Mouse (Mus musculus): ENCODE results near the gene Ssu72. TPM values are rescaled to one million over a fixed set of nuclear protein-coding genes. Genes with fewer than 3 reads are reported as not detected.
"Not testable (repeated sequence)": the region's sequence is repeated elsewhere in the genome, so short reads cannot be mapped to it uniquely, and the experiment has no call there.

The Ssu72 gene
- polyA plus RNA-seq, 2 experiments, result 115 to 131 TPM

- H3K4me2 ChIP-seq (replicated peaks; ENCODE audit: low read depth, low read length, severe bottlenecking), result peak within 1 kb of the TSS; percentile 85
- no peaks in the 10 kb centered on the region for H3K27me3 ChIP-seq (ENCODE audit: control insufficient read depth, insufficient read depth, low read length)
- H3K27ac ChIP-seq (replicated peaks; ENCODE audit: low read depth, low read length), result peak within 1 kb of the TSS; percentile 70
- WGBS, result under 1% methylated on average over 61 of the region's 73 CpGs
- DNase-seq (ENCODE audit: low spot score), result peak; percentile 99
- peaks cover 12% of the 10 kb centered on the region for H3K36me3 ChIP-seq (ENCODE audit: control insufficient read depth, insufficient read depth, low read length)
- H3K4me1 ChIP-seq (ENCODE audit: control insufficient read depth, insufficient read depth, low read length), result peaks cover 8% of the 10 kb centered on the region; the same call in 1 of the 2 replicates
- H3K4me3 ChIP-seq (replicated peaks; ENCODE audit: low read length), result peak within 1 kb of the TSS; percentile 84
- ATAC-seq (ENCODE audit: low FRiP score, low read depth), result peak; percentile 99
- no peak for TF ChIP-seq POLR2A (IDR thresholded peaks at IDR 0.05; ENCODE audit: borderline replicate concordance, extremely low read depth, insufficient read depth, insufficient read length)
- no peaks in the 10 kb centered on the region for H3K9me3 ChIP-seq (ENCODE audit: control insufficient read depth, low read length)
- peak within 1 kb of the TSS; percentile 84 for H3K9ac ChIP-seq (ENCODE audit: low read depth, low read length, severe bottlenecking)
Observed at GRCm38 (mm10) chr4:155668689-155669597, 35.7 kb upstream of the Ssu72 start, which contains the start of gene Mib2. TSS of gene Mib2 (minus strand) at chr4:155669198.

DNA sequence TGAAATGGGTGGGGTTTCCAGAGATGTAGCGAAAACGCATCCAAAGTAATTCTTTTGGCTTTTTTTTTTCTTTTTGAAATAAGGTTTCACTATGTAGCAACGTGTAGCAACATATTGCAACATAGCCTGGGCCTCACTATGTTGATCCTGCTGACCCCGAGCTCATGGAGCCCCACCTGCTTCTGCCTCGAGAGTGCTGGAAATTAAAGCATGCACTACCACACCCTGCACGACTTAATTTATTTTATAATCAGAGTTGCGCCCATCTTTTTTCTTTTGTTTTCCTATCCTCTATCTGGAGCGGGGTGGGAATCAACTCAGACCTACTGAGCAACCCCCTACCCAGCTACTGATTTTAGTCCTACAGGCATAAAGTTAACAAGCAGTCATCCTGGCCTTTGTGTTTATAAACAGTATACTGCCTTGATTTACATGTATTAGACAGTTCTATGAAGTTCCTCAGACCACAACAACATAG lies 35.0 kb upstream of the Ssu72 start:
- 0% methylated on average over 8 of the region's 8 CpGs for WGBS
- ATAC-seq (ENCODE audit: low FRiP score, low read depth), result no peak

GRCm38 (mm10) chr4:155670236-155670635 lies 34.4 kb upstream of the Ssu72 start:
- not testable (repeated sequence) for DNase-seq (ENCODE audit: low spot score); H3K4me3 ChIP-seq (replicated peaks; ENCODE audit: low read length); H3K36me3 ChIP-seq (ENCODE audit: control insufficient read depth, insufficient read depth, low read length); H3K4me1 ChIP-seq (ENCODE audit: control insufficient read depth, insufficient read depth, low read length); H3K9me3 ChIP-seq (ENCODE audit: control insufficient read depth, low read length); H3K27me3 ChIP-seq (ENCODE audit: control insufficient read depth, insufficient read depth, low read length); H3K4me2 ChIP-seq (replicated peaks; ENCODE audit: low read depth, low read length, severe bottlenecking); ATAC-seq (ENCODE audit: low FRiP score, low read depth); H3K27ac ChIP-seq (replicated peaks; ENCODE audit: low read depth, low read length); H3K9ac ChIP-seq (ENCODE audit: low read depth, low read length, severe bottlenecking)
- WGBS, result 68% methylated on average over 4 of the region's 4 CpGs

More for the DNA sequence above, 35.0 kb upstream of the Ssu72 start:
- H3K27me3 ChIP-seq (ENCODE audit: control insufficient read depth, insufficient read depth, low read length), result no peaks in the 10 kb centered on the region
- peaks cover 8% of the 10 kb centered on the region for H3K36me3 ChIP-seq (ENCODE audit: control insufficient read depth, insufficient read depth, low read length)
- H3K9ac ChIP-seq (ENCODE audit: low read depth, low read length, severe bottlenecking), result no peak overlapping the region
- H3K27ac ChIP-seq (replicated peaks; ENCODE audit: low read depth, low read length), result no peak overlapping the region
- H3K4me3 ChIP-seq (replicated peaks; ENCODE audit: low read length), result peak overlapping the region; percentile 84
- H3K4me1 ChIP-seq (ENCODE audit: control insufficient read depth, insufficient read depth, low read length), result peaks cover 8% of the 10 kb centered on the region; the same call in 1 of the 2 replicates
- no peaks in the 10 kb centered on the region for H3K9me3 ChIP-seq (ENCODE audit: control insufficient read depth, low read length)
- peak overlapping the region; percentile 57 for H3K4me2 ChIP-seq (replicated peaks; ENCODE audit: low read depth, low read length, severe bottlenecking)
- no peak for TF ChIP-seq POLR2A (IDR thresholded peaks at IDR 0.05; ENCODE audit: borderline replicate concordance, extremely low read depth, insufficient read depth, insufficient read length)
- no peak for DNase-seq (ENCODE audit: low spot score)

DNA sequence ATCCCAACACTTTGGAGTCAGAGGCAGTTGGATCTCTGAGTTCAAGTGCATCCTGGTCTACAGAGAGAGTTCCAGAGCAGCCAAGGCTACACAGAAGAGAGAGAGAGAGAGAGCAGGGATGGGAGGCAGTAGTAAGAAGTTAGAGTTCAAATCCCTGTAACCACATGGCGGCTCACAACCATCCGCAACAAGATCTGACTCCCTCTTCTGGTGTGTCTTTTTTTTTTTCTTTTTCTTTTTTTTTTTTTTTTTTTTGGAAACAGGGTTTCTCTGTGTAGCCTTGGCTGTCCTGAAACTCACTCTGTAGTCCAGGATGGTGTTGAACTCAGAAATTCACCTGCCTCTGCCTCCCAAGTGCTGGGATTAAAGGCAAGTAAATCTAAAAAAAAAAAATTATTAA lies 32.5 kb upstream of the Ssu72 start:
- no peak overlapping the region for H3K9ac ChIP-seq (ENCODE audit: low read depth, low read length, severe bottlenecking)
- DNase-seq (ENCODE audit: low spot score) (no peak), ATAC-seq (ENCODE audit: low FRiP score, low read depth) (no peak)
- H3K36me3 ChIP-seq (ENCODE audit: control insufficient read depth, insufficient read depth, low read length), result no peaks in the 10 kb centered on the region
- H3K4me1 ChIP-seq (ENCODE audit: control insufficient read depth, insufficient read depth, low read length), result peaks cover 8% of the 10 kb centered on the region; the same call in 1 of the 2 replicates
- no peak overlapping the region for H3K27ac ChIP-seq (replicated peaks; ENCODE audit: low read depth, low read length)
- 52% methylated on average over 2 of the region's 2 CpGs for WGBS
- no peak for TF ChIP-seq POLR2A (IDR thresholded peaks at IDR 0.05; ENCODE audit: borderline replicate concordance, extremely low read depth, insufficient read depth, insufficient read length)
- no peak overlapping the region for H3K4me3 ChIP-seq (replicated peaks; ENCODE audit: low read length)
- no peak overlapping the region for H3K4me2 ChIP-seq (replicated peaks; ENCODE audit: low read depth, low read length, severe bottlenecking)
- H3K9me3 ChIP-seq (ENCODE audit: control insufficient read depth, low read length), result no peaks in the 10 kb centered on the region
- H3K27me3 ChIP-seq (ENCODE audit: control insufficient read depth, insufficient read depth, low read length), result no peaks in the 10 kb centered on the region

GRCm38 (mm10) chr4:155675991-155676390 lies 28.6 kb upstream of the Ssu72 start:
- H3K27ac ChIP-seq (replicated peaks; ENCODE audit: low read depth, low read length), result no peak overlapping the region
- no peak for DNase-seq (ENCODE audit: low spot score)
- no peak for ATAC-seq (ENCODE audit: low FRiP score, low read depth)

DNA sequence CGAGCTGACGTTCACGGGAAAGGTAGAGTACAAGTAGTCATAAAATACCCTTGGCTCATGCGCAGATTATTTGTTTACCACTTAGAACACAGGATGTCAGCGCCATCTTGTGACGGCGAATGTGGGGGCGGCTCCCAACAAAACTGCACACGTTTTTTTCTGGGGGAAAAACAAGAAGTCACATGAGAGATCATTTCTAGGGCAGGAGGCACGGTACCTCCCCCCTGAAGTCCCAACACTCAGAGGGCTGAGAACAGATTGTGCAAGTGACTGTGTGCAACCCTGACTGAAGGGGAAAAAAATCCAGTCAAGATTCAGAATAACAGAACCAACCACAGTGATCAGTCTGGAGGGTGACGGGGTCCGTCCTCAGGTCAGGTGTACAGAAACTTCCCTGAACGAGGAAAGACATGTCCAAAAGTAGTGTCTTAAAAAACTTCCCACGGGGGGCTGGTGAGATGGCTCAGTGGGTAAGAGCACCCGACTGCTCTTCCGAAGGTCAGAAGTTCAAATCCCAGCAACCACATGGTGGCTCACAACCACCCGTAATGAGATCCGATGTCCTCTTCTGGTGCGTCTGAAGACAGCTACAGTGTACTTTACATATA lies 20.8 kb upstream of the Ssu72 start:
- H3K36me3 ChIP-seq (ENCODE audit: control insufficient read depth, insufficient read depth, low read length); H3K27ac ChIP-seq (replicated peaks; ENCODE audit: low read depth, low read length); H3K4me1 ChIP-seq (ENCODE audit: control insufficient read depth, insufficient read depth, low read length); H3K27me3 ChIP-seq (ENCODE audit: control insufficient read depth, insufficient read depth, low read length); H3K4me3 ChIP-seq (replicated peaks; ENCODE audit: low read length); ATAC-seq (ENCODE audit: low FRiP score, low read depth); H3K9me3 ChIP-seq (ENCODE audit: control insufficient read depth, low read length); H3K4me2 ChIP-seq (replicated peaks; ENCODE audit: low read depth, low read length, severe bottlenecking); H3K9ac ChIP-seq (ENCODE audit: low read depth, low read length, severe bottlenecking); DNase-seq (ENCODE audit: low spot score): not testable (repeated sequence)
- WGBS, result 87% methylated on average over 15 of the region's 19 CpGs

More at GRCm38 (mm10) chr4:155675991-155676390, 28.6 kb upstream of the Ssu72 start:
- Histone ChIP-seq H3K4me2 (replicated peaks; ENCODE audit: low read depth, low read length, severe bottlenecking) (no peak overlapping the region), H3K9ac (ENCODE audit: low read depth, low read length, severe bottlenecking) (no peak overlapping the region), H3K27me3 (ENCODE audit: control insufficient read depth, insufficient read depth, low read length) (no peaks in the 10 kb centered on the region), H3K36me3 (ENCODE audit: control insufficient read depth, insufficient read depth, low read length) (no peaks in the 10 kb centered on the region), H3K4me3 (replicated peaks; ENCODE audit: low read length) (no peak overlapping the region), H3K9me3 (ENCODE audit: control insufficient read depth, low read length) (no peaks in the 10 kb centered on the region), H3K4me1 (ENCODE audit: control insufficient read depth, insufficient read depth, low read length) (no peaks in the 10 kb centered on the region)
- TF ChIP-seq POLR2A (IDR thresholded peaks at IDR 0.05; ENCODE audit: borderline replicate concordance, extremely low read depth, insufficient read depth, insufficient read length), result no peak
- 84% methylated on average over 2 of the region's 2 CpGs for WGBS

DNA sequence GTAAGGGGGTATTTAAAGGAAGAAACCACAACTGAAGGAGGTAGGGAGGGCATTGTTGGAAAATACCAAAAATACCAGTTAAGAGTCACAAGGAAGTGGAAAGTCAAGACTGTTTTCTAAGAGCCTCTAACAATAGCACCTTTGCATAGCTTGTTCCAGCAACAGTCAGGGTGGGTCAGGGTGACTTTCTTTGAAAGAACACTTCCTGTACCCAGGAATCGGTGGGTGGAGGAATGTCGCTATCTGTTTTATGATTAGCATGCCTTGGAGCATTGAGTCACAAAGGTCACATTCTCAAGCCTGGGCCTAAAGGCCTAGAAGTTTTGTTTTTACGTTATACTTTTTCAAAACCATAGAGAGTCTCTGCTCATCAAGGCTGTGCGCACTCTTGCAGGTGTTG lies 16.8 kb upstream of the Ssu72 start:
- not testable (repeated sequence) for ATAC-seq (ENCODE audit: low FRiP score, low read depth); H3K27ac ChIP-seq (replicated peaks; ENCODE audit: low read depth, low read length); H3K4me1 ChIP-seq (ENCODE audit: control insufficient read depth, insufficient read depth, low read length); H3K9me3 ChIP-seq (ENCODE audit: control insufficient read depth, low read length); H3K9ac ChIP-seq (ENCODE audit: low read depth, low read length, severe bottlenecking); H3K36me3 ChIP-seq (ENCODE audit: control insufficient read depth, insufficient read depth, low read length); H3K4me2 ChIP-seq (replicated peaks; ENCODE audit: low read depth, low read length, severe bottlenecking); DNase-seq (ENCODE audit: low spot score); H3K27me3 ChIP-seq (ENCODE audit: control insufficient read depth, insufficient read depth, low read length); H3K4me3 ChIP-seq (replicated peaks; ENCODE audit: low read length)
- WGBS, result 71% methylated on average over 4 of the region's 4 CpGs

All from limb, embryonic 14.5 days (tissue).